Mouse (Mus musculus) frontal cortex, adult 2 months (tissue): ENCODE measurements at regions not wholly inside any gene's neighbourhood (a gene's known extent, or its start where the extent isn't known, plus 50 kb on each side); places are given as distances from the start of the nearest gene placed in this dataset.

Source experiments
- DNase-seq, 2 experiments: peaks; one replicate each; pipeline ENCODE4 v3.0.0; 2022; ENCODE audit warnings: low spot score in 1 of 2; ENCODE audit errors: extremely low spot score in 1 of 2

- DNase-seq, result no peak
Observed at GRCm38 (mm10) chr5:102428310-102428709, 52.9 kb upstream of the Arhgap24 start.
